Mouse (Mus musculus): ENCODE data around the gene Slco4a1. TPM values are rescaled to one million over a fixed set of nuclear protein-coding genes. Genes with fewer than 3 reads are reported as not detected.

The Slco4a1 gene
- polyA plus RNA-seq, 1 experiment: 18.6 TPM

DNA sequence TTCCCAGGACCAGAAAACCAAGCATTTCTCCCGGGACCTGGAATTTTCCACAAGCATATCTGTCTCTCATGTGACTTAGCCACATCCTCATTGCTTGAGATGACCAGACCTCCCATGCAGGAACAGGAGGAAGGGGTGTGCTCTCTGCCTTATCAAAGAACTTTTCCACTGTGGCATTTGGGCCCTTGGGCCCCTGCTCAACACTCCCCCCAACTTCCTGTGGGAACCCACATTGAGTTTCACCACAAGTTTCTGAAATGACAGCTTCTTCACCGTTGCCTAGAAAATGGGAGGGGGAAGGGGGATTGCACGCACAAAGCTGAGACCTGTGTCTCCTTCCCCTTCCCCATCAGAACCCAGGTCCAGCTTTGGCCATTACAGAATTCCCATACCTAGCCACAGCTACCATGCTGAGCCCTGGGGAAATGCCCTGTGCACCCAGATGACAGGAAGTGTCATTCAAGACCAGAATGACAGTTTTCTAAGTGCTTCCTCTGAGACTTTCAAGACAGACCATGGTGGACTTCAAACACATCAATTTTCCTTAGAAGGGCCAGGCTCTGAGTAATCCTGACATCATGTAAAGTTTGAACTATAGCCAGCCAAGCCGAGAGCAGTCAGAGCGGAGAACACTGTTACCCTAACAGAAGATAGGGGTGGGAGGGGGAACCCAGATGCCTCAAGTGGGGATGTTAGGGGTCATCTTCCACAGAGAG, 18.7 kb upstream of the Slco4a1 start:
- TF ChIP-seq CTCF (IDR thresholded peaks at IDR 0.05; ENCODE audit: borderline replicate concordance, insufficient read depth, low read depth, low read length) (no peak), POLR2A (IDR thresholded peaks at IDR 0.05; ENCODE audit: borderline replicate concordance, insufficient read depth, low read length) (no peak)
- 76% methylated on average over 5 of the region's 5 CpGs for WGBS
- H3K4me3 ChIP-seq (replicated peaks; ENCODE audit: insufficient read depth, low read depth, low read length): no peak overlapping the region
- no peak overlapping the region for H3K27ac ChIP-seq (ENCODE audit: insufficient read depth, low read length)
- DNase-seq: no peak
- no peaks in the 10 kb centered on the region for H3K4me1 ChIP-seq (ENCODE audit: control insufficient read depth, insufficient read depth, low read length)
- no peaks in the 10 kb centered on the region for H3K27me3 ChIP-seq (ENCODE audit: control insufficient read depth, insufficient read depth, low read length)

DNA sequence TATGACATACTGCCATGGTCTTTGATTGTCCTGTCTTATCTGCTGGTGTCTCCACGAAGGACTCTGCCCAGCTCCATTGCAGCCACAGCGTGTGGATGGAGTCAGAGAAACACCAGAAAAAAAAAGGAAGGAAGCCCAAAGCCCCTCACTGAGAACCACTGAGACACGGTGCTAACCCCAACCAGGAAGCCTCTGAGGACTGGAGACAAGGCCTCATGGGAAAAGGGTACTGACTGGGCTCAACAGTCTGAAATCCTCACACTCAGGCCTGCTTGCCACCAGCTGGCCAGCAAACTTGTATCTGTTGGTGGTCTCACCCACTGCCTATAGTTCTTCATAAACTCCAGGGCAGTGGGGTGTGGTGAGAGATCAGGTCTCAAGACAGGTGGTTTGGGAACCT, 16.3 kb upstream of the Slco4a1 start:
- TF ChIP-seq POLR2A (IDR thresholded peaks at IDR 0.05; ENCODE audit: borderline replicate concordance, insufficient read depth, low read length) (no peak), CTCF (IDR thresholded peaks at IDR 0.05; ENCODE audit: borderline replicate concordance, insufficient read depth, low read depth, low read length) (no peak)
- H3K27ac ChIP-seq (ENCODE audit: insufficient read depth, low read length): no peak overlapping the region
- H3K4me3 ChIP-seq (replicated peaks; ENCODE audit: insufficient read depth, low read depth, low read length): no peak overlapping the region
- no peaks in the 10 kb centered on the region for H3K4me1 ChIP-seq (ENCODE audit: control insufficient read depth, insufficient read depth, low read length)
- no peak for DNase-seq
- WGBS: 80% methylated on average over 3 of the region's 3 CpGs
- no peaks in the 10 kb centered on the region for H3K27me3 ChIP-seq (ENCODE audit: control insufficient read depth, insufficient read depth, low read length)

DNA sequence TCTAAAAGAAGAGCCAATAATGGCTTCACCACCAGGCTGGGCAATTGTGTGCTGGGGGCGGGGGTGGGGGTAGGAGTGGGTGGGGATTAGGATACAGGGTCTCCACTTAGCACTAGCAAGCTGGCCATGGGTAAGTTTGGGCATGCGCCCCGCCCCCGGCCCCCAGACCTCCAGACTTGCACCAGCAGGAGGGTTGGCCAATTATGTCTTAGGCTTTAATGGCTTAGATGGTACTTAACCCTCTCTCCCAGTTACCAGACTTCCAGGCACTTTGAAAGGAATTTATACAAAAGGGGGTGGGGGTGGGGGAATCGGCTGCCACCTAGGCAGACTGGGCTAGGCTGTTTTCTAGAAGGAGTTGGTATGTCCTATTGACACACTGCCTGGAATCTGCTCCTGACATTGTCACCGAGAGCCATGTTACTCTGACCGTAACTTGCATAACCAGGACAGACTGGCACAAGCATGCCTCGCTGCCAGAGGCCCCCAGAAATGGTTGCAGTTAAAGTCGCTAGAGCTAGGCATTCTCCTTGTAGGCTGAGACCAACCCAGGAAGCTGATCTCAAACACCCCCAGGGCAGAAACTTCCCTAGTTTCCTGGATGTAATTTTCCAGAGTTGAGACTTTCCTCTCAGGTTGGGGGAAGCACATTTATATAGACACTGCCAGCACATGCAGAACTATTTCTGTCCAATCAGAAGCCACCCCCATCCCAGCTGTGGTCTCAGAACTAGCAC, 15.3 kb upstream of the Slco4a1 start:
- Histone ChIP-seq H3K4me3 (replicated peaks; ENCODE audit: insufficient read depth, low read depth, low read length) (no peak overlapping the region), H3K4me1 (ENCODE audit: control insufficient read depth, insufficient read depth, low read length) (no peaks in the 10 kb centered on the region), H3K27ac (ENCODE audit: insufficient read depth, low read length) (no peak overlapping the region), H3K27me3 (ENCODE audit: control insufficient read depth, insufficient read depth, low read length) (no peaks in the 10 kb centered on the region)
- WGBS: 54% methylated on average over 9 of the region's 9 CpGs
- no peak for TF ChIP-seq POLR2A (IDR thresholded peaks at IDR 0.05; ENCODE audit: borderline replicate concordance, insufficient read depth, low read length)
- no peak for TF ChIP-seq CTCF (IDR thresholded peaks at IDR 0.05; ENCODE audit: borderline replicate concordance, insufficient read depth, low read depth, low read length)
- DNase-seq: no peak

DNA sequence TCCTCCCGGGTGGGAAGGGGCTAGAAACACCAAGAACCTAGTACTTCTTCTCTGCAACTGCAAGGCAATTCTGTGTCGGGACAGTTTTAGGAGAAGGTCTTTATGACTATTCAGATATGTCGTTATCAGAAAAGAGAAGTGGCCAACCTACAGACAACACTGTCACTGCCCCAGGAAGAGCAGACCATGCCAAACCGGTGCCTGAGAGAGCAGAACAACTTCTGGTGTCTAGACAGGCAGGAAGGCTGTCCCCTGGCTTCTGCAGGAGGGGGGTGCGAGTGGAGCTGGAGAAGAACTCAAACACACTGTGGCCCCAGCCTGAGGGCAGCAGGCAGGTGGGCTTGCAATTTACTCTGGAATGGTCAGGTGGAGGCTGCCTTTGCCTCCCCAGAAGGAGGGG, 14.0 kb upstream of the Slco4a1 start:
- Histone ChIP-seq H3K27ac (ENCODE audit: insufficient read depth, low read length) (no peak overlapping the region), H3K4me1 (ENCODE audit: control insufficient read depth, insufficient read depth, low read length) (no peaks in the 10 kb centered on the region), H3K27me3 (ENCODE audit: control insufficient read depth, insufficient read depth, low read length) (no peaks in the 10 kb centered on the region), H3K4me3 (replicated peaks; ENCODE audit: insufficient read depth, low read depth, low read length) (no peak overlapping the region)
- no peak for DNase-seq
- no peak for TF ChIP-seq POLR2A (IDR thresholded peaks at IDR 0.05; ENCODE audit: borderline replicate concordance, insufficient read depth, low read length)
- TF ChIP-seq CTCF (IDR thresholded peaks at IDR 0.05; ENCODE audit: borderline replicate concordance, insufficient read depth, low read depth, low read length): no peak
- 76% methylated on average over 5 of the region's 5 CpGs for WGBS

DNA sequence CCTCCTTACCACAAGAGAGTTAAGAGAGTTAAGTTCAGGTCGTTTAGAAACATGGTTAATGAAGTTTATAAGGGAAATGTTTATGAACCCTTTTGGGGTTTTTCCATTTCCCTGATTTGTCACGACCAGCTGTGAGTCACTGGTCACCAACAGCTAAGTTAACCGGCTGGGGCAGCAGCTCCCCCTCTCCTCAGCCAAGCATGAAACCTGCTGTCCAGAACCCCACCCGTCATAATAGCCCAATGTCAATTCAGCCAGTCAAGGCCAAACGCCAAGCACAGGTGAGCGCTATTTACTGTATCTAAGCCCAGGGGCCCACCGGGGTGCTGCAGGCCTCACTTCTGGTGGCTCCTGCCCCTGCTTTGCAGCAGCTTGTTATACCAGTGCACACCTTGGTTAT, 12.2 kb upstream of the Slco4a1 start:
- no peak for TF ChIP-seq CTCF (IDR thresholded peaks at IDR 0.05; ENCODE audit: borderline replicate concordance, insufficient read depth, low read depth, low read length)
- no peak for TF ChIP-seq POLR2A (IDR thresholded peaks at IDR 0.05; ENCODE audit: borderline replicate concordance, insufficient read depth, low read length)
- H3K4me1 ChIP-seq (ENCODE audit: control insufficient read depth, insufficient read depth, low read length): no peaks in the 10 kb centered on the region
- no peak overlapping the region for H3K4me3 ChIP-seq (replicated peaks; ENCODE audit: insufficient read depth, low read depth, low read length)
- WGBS: 63% methylated on average over 7 of the region's 7 CpGs
- no peak overlapping the region for H3K27ac ChIP-seq (ENCODE audit: insufficient read depth, low read length)
- DNase-seq: no peak
- no peaks in the 10 kb centered on the region for H3K27me3 ChIP-seq (ENCODE audit: control insufficient read depth, insufficient read depth, low read length)

DNA sequence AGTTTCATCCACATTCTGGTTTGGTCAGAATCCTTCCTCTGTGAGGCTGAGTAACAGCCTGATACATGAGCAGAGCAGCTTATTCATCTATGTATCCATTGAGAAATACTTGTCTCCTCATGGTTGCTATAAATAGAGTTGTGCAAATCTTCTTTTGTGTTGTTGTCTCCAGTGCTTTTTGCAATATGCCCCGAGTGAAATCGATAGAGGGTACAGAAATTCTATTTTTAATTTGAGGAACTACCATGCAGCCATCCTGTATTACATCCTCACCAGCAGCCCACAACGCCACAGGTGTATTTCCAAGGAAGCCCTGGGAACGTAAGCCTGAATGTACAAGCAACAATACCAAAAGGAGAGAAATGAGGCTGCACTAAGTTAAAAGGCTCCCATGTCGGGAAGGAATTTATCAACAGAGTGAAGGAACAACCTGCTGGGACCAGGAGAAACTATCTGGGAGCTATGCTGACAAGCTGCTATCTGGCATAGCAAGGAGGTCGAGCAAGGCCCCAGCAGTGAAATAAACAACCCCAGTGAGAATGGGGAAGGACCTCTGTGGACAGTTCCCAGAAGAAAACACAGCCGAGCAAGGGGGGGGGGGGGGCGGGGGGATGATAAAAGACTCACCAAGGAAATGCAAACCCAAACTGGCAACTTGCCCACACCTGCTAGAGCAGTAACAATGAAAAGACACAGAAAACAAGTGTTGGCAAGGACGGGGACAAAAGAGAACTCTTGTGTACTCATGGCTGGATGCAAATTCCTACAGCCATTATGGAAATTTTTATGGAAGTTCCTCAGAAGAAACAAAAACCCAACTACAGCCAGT, 10.9 kb upstream of the Slco4a1 start:
- Histone ChIP-seq H3K27me3 (ENCODE audit: control insufficient read depth, insufficient read depth, low read length) (no peaks in the 10 kb centered on the region), H3K4me3 (replicated peaks; ENCODE audit: insufficient read depth, low read depth, low read length) (no peak overlapping the region), H3K4me1 (ENCODE audit: control insufficient read depth, insufficient read depth, low read length) (no peaks in the 10 kb centered on the region), H3K27ac (ENCODE audit: insufficient read depth, low read length) (no peak overlapping the region)
- DNase-seq: no peak
- no peak for TF ChIP-seq CTCF (IDR thresholded peaks at IDR 0.05; ENCODE audit: borderline replicate concordance, insufficient read depth, low read depth, low read length)
- 55% methylated on average over 9 of the region's 9 CpGs for WGBS

DNA sequence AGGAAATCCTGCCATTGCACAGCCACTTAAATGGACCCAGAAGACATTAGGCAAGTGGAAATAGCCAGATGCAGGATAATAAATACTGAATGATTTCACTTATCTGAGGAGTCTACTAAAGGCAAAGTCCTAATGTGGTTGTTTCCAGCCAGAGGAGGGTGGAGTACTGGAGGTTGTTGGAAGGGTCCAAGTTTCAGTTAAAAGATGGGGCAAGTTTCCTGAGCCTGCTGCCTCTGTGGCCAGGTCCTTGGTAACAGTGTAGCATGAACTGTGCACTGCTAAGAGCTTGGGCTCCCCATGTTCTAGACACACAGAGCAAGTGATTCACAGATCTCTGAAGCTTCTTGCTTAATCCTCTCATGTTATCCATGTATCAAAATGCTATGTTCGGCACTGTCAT, 10.1 kb upstream of the Slco4a1 start:
- no peak overlapping the region for H3K27ac ChIP-seq (ENCODE audit: insufficient read depth, low read length)
- no peaks in the 10 kb centered on the region for H3K4me1 ChIP-seq (ENCODE audit: control insufficient read depth, insufficient read depth, low read length)
- DNase-seq: no peak
- no peak overlapping the region for H3K4me3 ChIP-seq (replicated peaks; ENCODE audit: insufficient read depth, low read depth, low read length)
- TF ChIP-seq POLR2A (IDR thresholded peaks at IDR 0.05; ENCODE audit: borderline replicate concordance, insufficient read depth, low read length) (no peak), CTCF (IDR thresholded peaks at IDR 0.05; ENCODE audit: borderline replicate concordance, insufficient read depth, low read depth, low read length) (no peak)
- no peaks in the 10 kb centered on the region for H3K27me3 ChIP-seq (ENCODE audit: control insufficient read depth, insufficient read depth, low read length)
- 95% methylated on average over 1 of the region's 1 CpGs for WGBS
